Mouse (Mus musculus) ES-E14 (cell line): Measurements from ENCODE around the gene Olfr221. TPM values are rescaled to one million over a fixed set of nuclear protein-coding genes. Genes with fewer than 3 reads are reported as not detected.
A peak's percentile ranks its signal among the peaks of the same experiment; 100 is the strongest.

Source experiments
- DNase-seq: peaks from one replicate; pipeline ENCODE4 v3.0.0-alpha.2; 2013; ENCODE audit warnings: low read depth, low spot score
- H3K27ac ChIP-seq: 2 replicates; pipeline ENCODE4 v1.5.1; 2012; ENCODE audit warnings: low read depth, mild to moderate bottlenecking, low read length, moderate library complexity, mixed read lengths; ENCODE audit not compliant: poor library complexity, insufficient read depth, severe bottlenecking
- H3K36me3 ChIP-seq: 2 replicates; pipeline ENCODE4 v1.6.1; 2012; ENCODE audit warnings: mild to moderate bottlenecking, low read length, moderate library complexity, mixed read lengths; ENCODE audit not compliant: control insufficient read depth, poor library complexity, insufficient read depth, severe bottlenecking
- H3K4me1 ChIP-seq, 2 experiments: fragments of 150-350 bp in 1 of 2; sonication (generic) in 1 of 2; 2 replicates each; pipeline ENCODE4 v1.6.1; 2012; ENCODE audit warnings: low read length in 2 of 2, mild to moderate bottlenecking in 1 of 2, mixed read lengths in 1 of 2; ENCODE audit not compliant: control insufficient read depth in 2 of 2, insufficient read depth in 2 of 2, poor library complexity in 1 of 2
- H3K4me3 ChIP-seq, 2 experiments: fragments of 150-350 bp in 1 of 2; sonication (generic) in 1 of 2; 2 replicates each; pipeline ENCODE4 v1.5.1; 2012; ENCODE audit warnings: low read length in 2 of 2, low read depth in 1 of 2, mild to moderate bottlenecking in 1 of 2, mixed read lengths in 1 of 2; ENCODE audit not compliant: insufficient read depth in 1 of 2, poor library complexity in 1 of 2, severe bottlenecking in 1 of 2
- H3K9ac ChIP-seq: 2 replicates; pipeline ENCODE4 v1.6.1; 2012; ENCODE audit warnings: low read depth, mild to moderate bottlenecking, low read length, mixed read lengths; ENCODE audit not compliant: poor library complexity, insufficient read depth, severe bottlenecking
- H3K9me3 ChIP-seq: fragments of 150-350 bp; sonication (generic); 2 replicates; pipeline ENCODE4 v1.6.1; 2012; ENCODE audit warnings: low read depth, mild to moderate bottlenecking, low read length; ENCODE audit not compliant: control insufficient read depth, insufficient read depth
- CHD2 ChIP-seq: IDR thresholded peaks from 2 replicates; pipeline ENCODE4 v1.6.1; 2014; ENCODE audit warnings: mild to moderate bottlenecking, low read depth, low read length, inconsistent platforms
- HCFC1 ChIP-seq: IDR thresholded peaks from 2 replicates; pipeline ENCODE4 v1.6.1; 2012; ENCODE audit warnings: low read length, inconsistent platforms, borderline replicate concordance; ENCODE audit not compliant: insufficient read depth
- MAFK ChIP-seq: IDR thresholded peaks from 2 replicates; pipeline ENCODE4 v1.6.1; 2014; ENCODE audit warnings: mild to moderate bottlenecking, low read depth, low read length, inconsistent platforms; ENCODE audit not compliant: insufficient read depth
- ZC3H11A ChIP-seq: IDR thresholded peaks from 2 replicates; pipeline ENCODE4 v1.6.1; 2012; ENCODE audit warnings: low read depth, mild to moderate bottlenecking, inconsistent platforms, low read length, borderline replicate concordance
- ZNF384 ChIP-seq: IDR thresholded peaks from 2 replicates; pipeline ENCODE4 v1.6.1; 2012; ENCODE audit warnings: low read depth, low read length, inconsistent platforms
- in situ Hi-C, 2 experiments: fragments of 600-800 bp; cut with MboI; formaldehyde crosslinking; loops; one replicate each; pipeline ENCODE4 v1.15.1; 2025; ENCODE audit warnings: low sequenced_read_pairs in 2 of 2, inconsistent platforms in 1 of 2; ENCODE audit not compliant: unreplicated experiment in 2 of 2
- total RNA-seq: library from RNA; depleted of rRNA; stranded (reverse); fragments of 300-350 nt; gene quantifications from 2 replicates; pipeline ENCODE4 v1.2.3, GENCODE M21; 2012

Gene Olfr221
- total RNA-seq, 1 experiment, result not detected

- in situ Hi-C loops, result loop anchor here in 1 of 2 experiments (25.0 kb wide), 1 partner anchor 92 kb away; the partner anchor contains the start of genes Ndrg2, Rnase13 and Tppp2
- Histone ChIP-seq H3K9me3 (no peaks in the 10 kb centered on the region), H3K36me3 (peaks cover 42% of the 10 kb centered on the region), H3K4me3 (no peak overlapping the region), H3K4me1 (peaks cover 0 to 9% of the 10 kb centered on the region in 2 experiments; a peak in 1 of 4 replicates), H3K9ac (no peak overlapping the region), H3K27ac (no peak overlapping the region)
- TF ChIP-seq ZNF384 (no peak), CHD2 (no peak), ZC3H11A (no peak), HCFC1 (no peak)
- DNase-seq, result no peak
These were observed 38.2 kb downstream of the Olfr221 start for GRCm38 (mm10) chr14:52003981-52004495.

- in situ Hi-C loops, result no loop called here
These were observed 44.8 kb downstream of the Olfr221 start for GRCm38 (mm10) chr14:51997483-51997882.

GRCm38 (mm10) chr14:51996866-51997265, 45.4 kb downstream of the Olfr221 start:
- no peak overlapping the region for H3K27ac ChIP-seq
- no peaks in the 10 kb centered on the region for H3K36me3 ChIP-seq
- no peak for DNase-seq
- peak overlapping the region; percentile 23 to 56; a peak in 3 of 4 replicates for H3K4me3 ChIP-seq
- peak overlapping the region; percentile 2; the same call in 1 of the 2 replicates for H3K9ac ChIP-seq
- H3K4me1 ChIP-seq, result peaks cover 2 to 8% of the 10 kb centered on the region in 2 experiments; a peak in 1 of 4 replicates
- TF ChIP-seq CHD2 (no peak), ZC3H11A (no peak), ZNF384 (no peak), HCFC1 (no peak), MAFK (no peak)
- in situ Hi-C loops, result no loop called here
- no peaks in the 10 kb centered on the region for H3K9me3 ChIP-seq

More at GRCm38 (mm10) chr14:51997483-51997882, 44.8 kb downstream of the Olfr221 start:
- no peak for DNase-seq
- peaks cover 4% of the 10 kb centered on the region; the same call in 1 of the 2 replicates for H3K36me3 ChIP-seq
- peak overlapping the region in 1 of 2 experiments; percentile 51; a peak in 2 of 4 replicates for H3K4me3 ChIP-seq
- peaks cover 2 to 8% of the 10 kb centered on the region in 2 experiments; a peak in 1 of 4 replicates for H3K4me1 ChIP-seq
- H3K27ac ChIP-seq, result no peak overlapping the region
- no peak for TF ChIP-seq MAFK
- no peak for TF ChIP-seq ZNF384
- TF ChIP-seq CHD2, result no peak
- no peak for TF ChIP-seq ZC3H11A
- no peak for TF ChIP-seq HCFC1
- H3K9ac ChIP-seq, result peak overlapping the region; percentile 14; the same call in 1 of the 2 replicates
- no peaks in the 10 kb centered on the region for H3K9me3 ChIP-seq

- Histone ChIP-seq H3K4me3 (peak overlapping the region in 1 of 2 experiments; percentile 56; a peak in 2 of 4 replicates), H3K9ac (no peak overlapping the region), H3K4me1 (peaks cover 2 to 8% of the 10 kb centered on the region in 2 experiments; a peak in 1 of 4 replicates), H3K9me3 (no peaks in the 10 kb centered on the region), H3K27ac (no peak overlapping the region), H3K36me3 (no peaks in the 10 kb centered on the region)
- no peak for DNase-seq
- TF ChIP-seq CHD2, result no peak
- TF ChIP-seq ZC3H11A, result no peak
- TF ChIP-seq MAFK, result no peak
- TF ChIP-seq ZNF384, result no peak
- TF ChIP-seq HCFC1, result no peak
- in situ Hi-C loops, result no loop called here
These were observed 45.9 kb downstream of the Olfr221 start for GRCm38 (mm10) chr14:51996231-51996841.
